Mouse (Mus musculus) brain, embryonic 18.5 days (tissue): ENCODE results near the gene Sorbs1.

ENCODE experiments used
- DNase-seq: peaks from one replicate; pipeline ENCODE4 v3.0.0-alpha.2; 2012; ENCODE audit warnings: low read depth, low spot score

Gene Sorbs1

DNA sequence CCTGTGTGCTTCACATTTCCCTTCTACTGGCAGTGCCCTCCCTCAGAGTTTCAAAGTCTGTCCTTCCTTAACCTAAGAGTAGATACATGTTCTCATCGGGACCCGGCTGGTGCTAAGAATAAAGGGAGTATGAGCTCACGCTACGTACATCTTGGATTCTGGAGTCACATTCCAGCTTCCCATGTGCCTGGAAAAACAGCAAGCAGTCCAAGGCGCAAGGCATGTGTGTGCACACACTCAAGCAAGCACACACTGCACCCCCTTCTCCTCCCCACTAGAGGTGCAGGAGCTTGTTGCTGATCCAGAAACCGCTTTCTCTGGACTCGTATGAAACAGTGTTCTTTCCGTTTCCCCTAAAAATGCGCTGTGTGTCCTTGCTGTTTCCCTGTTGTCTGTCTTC lies 210.7 kb downstream of the Sorbs1 start:
- DNase-seq, result no peak

DNA sequence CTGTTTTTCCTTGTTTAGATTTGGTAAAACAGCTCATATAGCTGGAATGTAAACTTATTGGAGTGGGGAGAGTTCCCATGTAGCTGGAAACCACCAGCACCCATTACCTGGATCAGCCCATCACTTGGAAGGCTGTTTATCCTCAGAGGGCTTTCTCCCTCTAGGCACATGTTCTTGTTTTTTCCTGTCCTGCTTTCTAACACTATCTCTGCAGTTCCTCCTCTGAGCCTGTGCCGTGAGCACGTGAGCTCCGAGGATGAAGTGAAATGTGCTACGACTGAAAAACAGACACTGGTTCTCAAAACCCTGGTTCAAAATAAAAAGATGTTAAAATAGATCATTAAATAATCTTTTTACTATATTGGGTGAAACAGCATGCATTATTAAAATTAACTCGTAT lies 211.1 kb downstream of the Sorbs1 start:
- no peak for DNase-seq

DNA sequence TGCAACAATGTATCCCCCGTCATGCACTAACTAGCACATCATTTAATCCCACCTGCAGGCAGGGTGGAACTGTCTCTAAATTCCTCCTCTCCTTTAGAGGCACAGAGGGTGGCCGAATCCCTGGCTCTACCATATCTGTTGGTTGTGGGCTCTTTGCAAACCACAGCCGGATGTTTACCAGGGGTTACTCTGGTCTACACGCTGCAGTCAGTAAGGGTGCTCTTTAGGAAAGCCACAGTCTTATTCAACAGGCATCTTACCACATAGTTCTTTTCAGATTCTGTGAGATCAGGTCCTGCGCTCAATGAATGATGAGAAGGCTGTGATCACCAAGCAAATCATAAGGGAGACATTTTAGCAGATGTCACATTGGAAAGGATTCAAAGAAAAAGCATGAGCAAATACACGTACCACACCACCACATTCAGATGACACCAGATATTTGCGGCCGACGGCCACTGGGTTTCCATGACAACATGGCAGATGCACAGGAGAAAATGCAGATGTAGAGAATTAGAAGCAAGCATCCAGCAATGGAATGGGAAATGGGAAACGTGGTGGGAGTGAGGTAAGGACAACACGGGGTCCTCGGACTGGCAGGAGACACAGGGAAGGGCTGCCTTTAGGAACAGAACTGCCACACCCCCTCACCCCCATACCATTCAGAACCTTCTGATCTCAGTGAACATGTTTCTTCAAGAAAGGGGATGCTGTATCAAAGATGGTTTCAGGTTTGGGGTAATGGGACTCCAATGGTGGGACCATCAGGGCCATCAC lies 213.4 kb downstream of the Sorbs1 start:
- DNase-seq, result peak; percentile 22

DNA sequence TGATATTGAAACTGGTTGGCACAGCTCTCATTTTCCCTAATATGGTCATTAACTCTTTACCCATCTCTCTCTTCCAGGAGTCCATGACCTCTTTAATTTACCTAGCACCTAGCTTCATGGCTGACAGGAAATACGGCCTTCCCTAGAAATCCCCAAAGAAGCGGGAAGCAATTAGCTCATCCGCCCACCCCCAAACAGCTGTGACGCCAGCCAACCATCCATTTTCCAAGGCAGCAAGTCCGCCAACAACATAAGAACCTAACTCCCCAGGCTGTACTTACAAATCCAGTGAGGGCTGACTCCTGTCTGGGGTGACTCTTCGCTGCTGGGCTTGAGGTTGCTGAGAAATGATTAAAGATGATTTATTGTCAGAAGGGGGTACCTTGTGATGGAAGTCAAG lies 214.4 kb downstream of the Sorbs1 start:
- no peak for DNase-seq

DNA sequence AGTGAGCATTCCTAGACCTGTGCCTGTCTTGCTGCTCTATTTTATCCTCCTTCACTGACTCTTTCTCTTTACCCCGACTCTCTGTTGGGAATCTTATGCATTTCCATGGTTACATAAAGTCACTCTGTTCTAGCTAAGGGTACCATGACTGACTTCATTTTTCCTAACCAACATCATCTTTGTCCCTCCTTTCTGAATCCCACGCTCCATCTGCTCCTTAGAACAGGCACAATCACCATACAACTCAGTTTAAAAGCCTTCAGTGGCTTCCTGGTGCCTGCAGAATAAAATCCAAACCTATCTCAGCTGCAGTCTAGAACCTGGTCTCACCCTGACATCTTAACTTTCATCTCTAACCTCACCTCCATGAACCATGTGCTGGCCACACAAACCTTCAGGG lies 215.0 kb downstream of the Sorbs1 start:
- DNase-seq, result no peak

DNA sequence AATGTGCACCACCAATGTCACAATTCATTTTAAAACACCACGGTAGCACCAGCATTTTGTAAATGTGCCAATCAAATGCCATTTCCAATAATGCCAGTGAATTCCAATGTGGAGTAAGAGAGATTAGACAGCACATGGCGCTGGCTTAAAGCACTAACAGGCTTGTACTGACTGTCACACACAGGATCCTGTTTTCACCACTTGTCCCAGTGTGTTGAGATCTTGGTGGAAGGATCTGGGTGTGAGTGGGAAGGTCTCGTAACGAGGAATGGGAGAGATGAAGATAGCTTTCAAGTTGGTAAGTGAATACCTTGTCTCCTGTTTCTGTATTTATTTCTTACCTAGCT lies 215.8 kb downstream of the Sorbs1 start:
- DNase-seq, result no peak

DNA sequence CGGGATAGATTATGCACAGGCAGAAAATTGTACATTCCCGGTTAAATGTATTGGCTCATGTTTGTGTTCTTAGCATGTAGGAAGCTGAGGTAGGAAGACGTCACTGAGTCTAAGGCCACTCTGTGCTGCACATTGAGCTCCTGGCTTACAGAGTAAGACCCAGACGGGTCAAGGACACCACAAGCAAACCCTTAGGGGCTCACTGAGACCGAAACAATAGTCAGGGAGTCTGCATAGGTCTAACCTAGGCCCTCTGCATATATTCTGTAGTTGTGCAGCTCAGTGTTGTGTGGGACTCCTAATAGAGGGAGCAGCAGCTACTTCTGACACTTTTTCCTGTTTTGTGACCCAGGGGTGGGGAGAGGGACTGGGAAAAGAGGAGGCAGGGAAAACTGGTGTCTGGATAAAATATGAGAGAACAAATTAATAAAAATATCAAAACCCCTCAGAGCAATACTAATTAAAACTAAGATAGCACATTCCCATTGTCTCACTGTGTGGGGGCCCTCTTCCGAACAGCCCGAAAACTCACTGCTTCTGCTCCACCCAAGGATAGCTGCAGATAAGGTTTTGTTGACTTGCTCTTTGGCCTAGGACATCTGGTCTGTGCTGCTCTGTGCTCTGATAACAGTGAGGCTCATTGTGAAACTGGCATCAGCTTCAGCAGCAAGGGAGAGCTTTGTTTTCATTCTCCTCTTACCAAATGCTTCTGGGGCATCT lies 216.3 kb downstream of the Sorbs1 start:
- DNase-seq, result no peak

DNA sequence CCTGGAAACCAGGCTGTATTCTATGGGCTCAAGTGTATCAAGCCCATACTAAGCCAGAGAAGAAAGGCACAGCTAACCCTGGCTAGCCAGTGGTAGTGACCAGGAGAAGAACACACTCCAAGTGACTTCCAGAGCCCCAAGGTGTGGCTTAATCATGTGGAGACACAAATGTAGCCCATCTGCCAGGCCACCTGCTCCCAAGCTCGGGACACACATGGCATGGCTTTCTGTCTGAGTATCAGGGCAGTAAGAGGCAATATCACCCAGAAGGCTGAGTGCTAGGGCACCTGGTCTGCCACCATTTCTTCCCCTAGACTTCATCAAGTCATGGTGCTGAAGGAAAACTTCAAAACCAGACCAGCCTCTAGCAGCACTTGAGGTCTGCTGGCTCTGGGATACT lies 219.3 kb downstream of the Sorbs1 start:
- no peak for DNase-seq

DNA sequence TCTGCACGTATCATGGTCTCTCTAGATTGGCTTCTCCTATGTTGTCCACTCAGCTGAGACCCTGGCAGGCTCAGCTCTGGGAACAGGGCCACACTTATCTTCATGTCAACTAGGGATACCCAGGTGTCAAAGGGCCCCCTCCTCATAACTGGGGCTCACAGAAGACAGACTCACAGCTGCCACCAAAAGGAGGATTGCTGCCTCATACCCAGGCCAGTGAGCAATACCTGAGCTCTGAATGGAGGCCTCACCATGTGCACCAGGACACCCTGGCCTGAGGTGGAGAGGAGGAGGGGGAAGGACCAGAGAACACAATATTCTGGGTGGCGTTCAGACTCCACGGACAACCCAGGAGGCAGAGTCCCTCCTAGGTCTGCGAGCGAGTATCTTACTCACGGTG lies 219.8 kb downstream of the Sorbs1 start:
- DNase-seq, result no peak

DNA sequence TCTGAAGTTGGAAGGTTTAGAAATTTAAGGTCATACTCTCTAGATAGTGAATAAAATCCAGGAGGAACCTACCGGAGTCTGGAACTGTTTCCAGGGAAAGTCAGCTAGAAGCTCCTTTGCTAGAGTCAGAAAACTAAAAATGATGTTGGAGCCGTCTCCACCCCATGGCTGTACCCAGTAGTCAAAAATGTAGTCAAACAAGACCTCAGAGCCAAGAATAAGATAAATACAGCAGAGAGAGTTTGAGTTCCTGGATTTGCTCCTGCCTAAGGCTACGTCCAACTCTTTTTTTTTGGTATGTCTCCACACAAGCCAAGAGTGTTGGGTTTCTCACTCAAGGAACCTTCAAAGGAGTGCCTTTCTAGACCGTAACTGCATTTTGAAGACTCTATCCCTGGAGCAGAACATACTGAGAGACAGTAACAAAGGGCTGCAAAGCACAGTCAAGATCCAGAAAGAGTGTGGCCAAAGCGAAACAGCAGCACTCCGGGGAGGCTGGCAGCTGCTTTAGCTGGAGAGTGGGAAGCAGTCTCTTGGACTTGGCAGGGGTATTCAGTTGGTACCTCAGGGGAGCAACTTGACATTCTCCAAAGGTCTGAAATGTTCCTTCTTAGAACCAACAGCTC lies 223.4 kb downstream of the Sorbs1 start:
- no peak for DNase-seq

DNA sequence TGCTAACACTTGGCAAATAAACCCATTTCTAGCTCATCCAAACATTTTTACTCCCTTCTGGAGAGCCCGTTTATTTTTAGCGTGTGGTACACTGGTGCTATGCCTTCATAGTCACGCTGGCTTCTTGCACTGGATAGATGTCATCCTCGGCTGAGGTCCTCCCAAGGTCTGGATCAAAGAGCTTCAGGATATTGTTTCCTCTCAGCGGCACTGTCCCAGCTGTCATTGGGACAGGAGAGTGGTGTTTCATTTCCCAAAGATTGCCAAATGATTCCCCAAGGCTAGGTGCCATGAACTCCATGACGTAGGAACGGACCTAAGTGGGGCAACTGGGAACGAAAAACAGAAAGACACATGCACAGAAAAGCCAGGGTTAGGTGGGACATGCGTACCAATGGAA lies 225.2 kb downstream of the Sorbs1 start:
- DNase-seq, result no peak

DNA sequence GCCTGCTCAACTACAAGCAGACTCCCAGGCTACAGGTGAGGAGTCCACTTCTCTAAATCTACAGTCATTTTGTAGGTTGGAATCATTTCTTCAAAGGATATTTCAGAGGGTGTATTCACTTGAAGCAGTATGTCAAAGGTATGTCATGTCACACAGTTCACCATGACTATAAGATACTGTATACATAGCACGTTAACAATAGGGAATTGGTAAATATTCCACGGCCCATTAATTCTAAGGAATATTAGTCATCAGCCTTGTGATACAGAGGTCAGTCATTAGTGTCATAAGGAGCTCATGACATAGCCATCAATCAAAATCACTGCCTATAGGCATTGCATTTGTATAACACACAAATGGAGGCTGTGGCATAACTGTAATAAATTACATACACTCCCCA lies 228.9 kb downstream of the Sorbs1 start:
- no peak for DNase-seq

DNA sequence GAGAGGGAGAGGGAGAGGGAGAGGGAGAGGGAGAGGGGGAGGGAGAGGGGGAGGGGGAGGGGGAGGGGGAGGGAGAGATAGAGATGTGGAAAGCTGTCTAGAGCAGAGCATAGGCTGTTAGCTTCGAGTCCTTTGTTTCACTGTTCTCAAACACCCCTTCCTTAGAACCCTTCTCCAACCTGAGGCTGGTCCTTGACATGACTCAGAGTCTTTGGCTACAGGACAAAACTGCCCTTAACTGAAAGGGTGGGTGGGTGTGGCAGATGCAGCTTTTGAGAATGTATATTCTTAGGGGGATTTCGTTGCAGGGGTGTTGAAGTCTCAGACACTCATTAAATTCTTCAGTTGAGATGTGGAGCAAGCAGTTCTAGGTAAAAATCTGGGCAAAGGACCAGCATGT lies 230.2 kb downstream of the Sorbs1 start:
- no peak for DNase-seq

DNA sequence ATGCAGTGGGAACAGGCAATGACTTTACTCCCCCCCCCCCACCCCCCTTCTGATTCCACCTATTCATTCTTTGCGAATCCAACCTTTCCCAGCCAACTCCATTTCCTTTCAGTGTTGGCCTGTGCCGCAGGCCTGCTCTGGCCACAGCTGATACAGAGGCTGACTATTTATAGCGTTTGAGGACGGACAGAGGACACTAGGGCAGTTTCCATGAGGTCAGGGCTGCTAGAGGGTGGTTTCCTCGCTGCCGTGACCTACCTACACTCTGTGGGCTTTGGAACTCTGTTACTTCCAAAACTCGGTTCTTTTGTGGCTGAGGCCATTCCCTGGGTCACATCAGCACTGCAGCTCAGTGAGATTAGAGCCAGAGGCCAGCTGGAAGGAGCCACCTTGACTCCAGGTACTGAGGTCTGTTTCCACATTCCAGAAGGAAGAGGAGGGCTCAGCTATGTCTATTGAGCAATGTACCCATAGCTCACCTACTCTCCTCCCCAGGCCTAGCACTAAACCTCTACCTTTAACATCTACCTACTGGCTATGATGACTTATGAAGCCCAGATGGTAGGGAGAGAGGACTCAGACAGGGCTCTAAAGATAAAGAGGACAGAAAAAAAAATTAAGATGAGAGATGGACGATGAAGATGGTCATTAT lies 235.1 kb downstream of the Sorbs1 start:
- DNase-seq, result no peak

DNA sequence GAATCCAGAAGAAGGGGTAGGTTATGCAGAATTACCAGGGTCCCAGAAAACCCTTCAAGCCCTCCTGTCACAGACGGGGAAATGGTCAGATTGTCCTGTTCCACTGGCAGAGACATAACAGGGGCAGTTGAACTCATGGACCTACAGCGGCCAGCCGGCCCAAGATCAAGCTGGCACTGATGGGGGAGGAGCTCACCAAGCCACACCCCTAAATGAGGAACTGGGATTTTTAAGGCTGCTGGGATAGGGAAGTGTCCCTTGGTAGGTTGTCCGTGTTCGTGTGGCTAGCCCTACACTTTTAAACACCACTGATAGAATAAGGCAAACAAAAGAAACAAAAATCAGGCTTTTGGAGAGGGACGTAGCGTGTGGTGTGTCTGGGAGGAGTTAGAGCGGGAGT lies 236.1 kb downstream of the Sorbs1 start:
- DNase-seq, result no peak

DNA sequence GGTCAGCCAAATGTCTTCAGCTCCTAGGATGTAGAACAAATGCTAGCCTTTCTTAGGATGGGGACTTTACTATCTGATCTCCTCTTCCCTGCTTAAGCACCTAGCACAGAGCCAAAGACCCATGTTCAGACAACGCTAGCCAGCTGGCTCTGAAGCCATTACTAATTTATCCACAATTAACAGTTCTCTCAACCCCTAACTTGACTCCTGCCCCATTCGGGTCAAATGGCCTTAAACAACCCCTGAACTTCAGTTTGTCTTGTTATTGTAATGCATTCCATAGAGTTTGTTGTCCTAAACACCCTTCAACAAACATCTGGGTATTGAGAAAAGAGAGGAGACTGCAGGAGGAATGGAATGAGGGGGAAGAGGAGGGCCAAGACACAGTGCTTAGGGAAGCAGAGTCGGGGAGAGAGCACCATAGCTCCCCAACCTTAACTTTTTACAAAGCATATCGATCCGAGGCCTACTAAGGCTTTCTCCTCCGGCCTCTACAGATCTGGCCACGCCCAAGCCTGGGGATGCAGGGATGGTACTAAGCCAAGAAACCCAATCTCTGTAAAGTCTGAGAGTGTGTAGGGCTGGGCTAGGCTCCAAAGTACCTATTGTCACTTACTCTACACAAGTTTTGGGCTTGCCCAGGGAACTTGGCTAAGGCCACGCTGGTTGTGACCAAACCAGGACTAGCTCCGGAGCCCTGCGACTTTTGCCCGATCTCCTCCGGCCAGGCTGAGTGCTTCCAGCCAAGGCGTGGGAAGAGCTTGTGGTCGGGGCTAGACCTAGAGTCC lies 238.0 kb downstream of the Sorbs1 start:
- DNase-seq, result no peak

DNA sequence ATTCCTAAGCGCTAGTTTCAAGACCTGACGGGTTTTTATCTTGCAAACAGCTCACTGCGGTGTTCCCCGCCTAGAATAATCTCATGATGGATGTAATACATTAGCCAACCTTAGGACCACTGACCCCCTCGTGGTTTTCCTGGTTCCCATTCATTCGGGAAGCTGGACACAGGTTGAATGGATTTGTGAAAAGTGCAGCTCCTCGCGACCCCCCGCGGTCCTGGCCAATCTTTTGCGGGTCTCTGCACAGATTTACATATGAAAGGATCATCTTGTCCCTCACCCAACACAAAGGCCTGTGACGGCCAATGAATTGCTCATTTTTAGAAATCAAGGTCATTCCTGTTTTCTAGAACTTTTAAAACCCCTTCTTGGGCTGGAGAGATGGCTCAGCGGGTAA lies 240.9 kb downstream of the Sorbs1 start:
- no peak for DNase-seq

DNA sequence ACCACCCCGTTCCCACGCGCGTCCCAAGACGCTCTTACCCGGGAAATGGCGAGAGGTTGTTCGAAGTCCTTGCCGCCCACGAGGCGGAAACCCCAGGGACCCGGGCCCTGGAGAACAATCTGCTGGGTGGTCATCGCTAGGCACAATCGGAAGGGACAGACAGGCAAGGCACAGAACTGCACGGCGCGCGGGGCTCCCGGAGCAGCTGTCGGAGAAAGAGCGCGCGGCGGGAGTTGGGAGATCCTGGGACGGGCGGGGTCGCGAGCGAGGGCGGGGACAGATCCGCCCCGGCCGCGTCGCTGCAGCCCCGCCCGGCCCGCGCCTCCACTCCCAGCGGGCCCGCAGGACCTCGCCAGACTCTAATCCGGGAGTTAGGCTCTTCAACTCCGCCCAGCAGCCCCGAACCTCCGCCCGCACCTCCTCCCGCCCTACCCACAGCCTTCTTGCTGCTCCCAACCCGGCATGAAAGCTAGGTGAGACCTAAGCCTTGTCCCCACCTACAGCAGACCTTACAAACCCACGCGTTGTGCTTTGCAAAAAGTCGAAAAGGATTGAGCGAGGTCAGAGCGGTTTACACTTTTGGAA lies 242.2 kb downstream of the Sorbs1 start, which contains the start of gene Pdlim1:
Gene Pdlim1 (minus strand): TSS at position 535 of the 585 bp plus-strand sequence.
- DNase-seq, result no peak

DNA sequence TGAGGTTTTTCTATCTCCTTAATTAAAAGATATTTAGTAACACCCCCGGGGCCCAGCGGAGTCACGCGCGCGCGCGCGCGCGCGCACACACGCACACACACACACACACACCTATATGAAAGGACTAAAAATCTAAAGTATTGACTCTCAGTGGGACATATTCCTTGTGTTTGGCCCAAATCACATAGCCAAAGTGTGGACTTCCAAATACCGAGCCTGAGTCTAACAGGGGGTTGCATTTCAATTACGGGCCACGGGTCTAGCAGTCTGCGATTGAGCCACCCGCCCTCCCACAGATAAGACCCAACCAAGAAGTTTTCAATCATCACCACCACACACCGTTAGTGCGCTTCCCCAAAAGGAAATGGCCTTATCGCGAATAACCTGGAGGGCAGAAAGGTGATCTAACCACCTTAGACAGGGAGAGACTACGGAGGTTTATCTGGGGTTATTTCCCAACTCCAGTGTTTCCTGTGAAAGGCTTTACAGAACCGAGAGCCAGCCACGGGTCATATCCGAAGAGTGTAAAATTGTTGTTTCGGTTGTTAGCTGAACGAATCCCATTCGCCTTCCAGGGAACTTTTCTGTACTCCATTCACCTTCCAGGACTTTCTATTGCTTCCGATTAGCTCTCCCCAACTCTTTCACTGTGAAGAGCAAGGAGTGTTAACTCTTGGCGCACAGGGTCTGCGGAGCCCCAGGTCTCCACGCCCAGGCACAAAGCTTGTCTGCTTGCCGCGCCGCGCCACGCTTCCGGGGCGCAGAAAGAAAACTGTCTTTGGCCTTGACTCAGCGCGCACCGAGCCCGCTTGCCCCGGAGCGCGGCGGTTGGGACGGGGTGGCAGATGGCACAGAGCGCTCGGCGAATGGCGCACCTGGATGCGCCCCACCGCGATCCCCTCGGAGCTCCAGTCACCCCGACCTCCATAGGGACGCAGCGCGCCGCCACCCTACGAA lies 242.9 kb downstream of the Sorbs1 start:
- no peak for DNase-seq

DNA sequence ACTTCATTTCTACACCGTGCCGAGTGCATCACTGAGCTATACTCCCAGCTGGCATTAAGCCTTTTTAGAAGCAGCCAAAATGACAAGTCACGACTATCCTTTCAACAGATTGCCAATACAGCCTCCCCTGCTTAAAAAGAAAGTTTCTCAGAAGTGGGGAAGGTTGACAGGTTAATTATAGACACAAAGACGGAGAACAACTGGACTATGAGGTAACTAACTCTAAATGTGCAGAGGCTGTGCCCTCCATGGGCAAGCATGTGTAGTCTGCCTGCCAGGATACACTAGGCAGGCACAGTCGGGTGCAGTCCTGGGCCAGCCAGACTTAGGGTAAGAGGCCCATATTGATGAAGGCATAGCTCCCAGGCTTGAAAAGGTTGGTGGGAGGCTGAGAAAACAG lies 244.1 kb downstream of the Sorbs1 start:
- no peak for DNase-seq
